Mouse (Mus musculus) MEL (cell line): ENCODE data around the gene Sobp. TPM values are rescaled to one million over a fixed set of nuclear protein-coding genes. Genes with fewer than 3 reads are reported as not detected.

Experiments
- DNase-seq: peaks from one replicate; pipeline ENCODE4 v3.0.0; 2011; ENCODE audit warnings: low read depth, low spot score
- H3K27ac ChIP-seq: 2 replicates; pipeline ENCODE4 v1.5.1; 2012; ENCODE audit warnings: low read depth, mild to moderate bottlenecking, control low read depth, low read length, moderate library complexity; ENCODE audit not compliant: control insufficient read depth
- H3K27me3 ChIP-seq, 2 experiments: fragments of 150-350 bp in 1 of 2; sonication (generic) in 1 of 2; 2 replicates each; pipeline ENCODE4 v1.6.1; 2012; ENCODE audit warnings: low read length in 2 of 2, mild to moderate bottlenecking in 2 of 2, improper control_type of control experiment in 1 of 2, moderate library complexity in 1 of 2; ENCODE audit not compliant: insufficient read depth in 2 of 2, control insufficient read depth in 1 of 2
- H3K36me3 ChIP-seq, 2 experiments: 2 replicates each; pipeline ENCODE4 v1.6.1; 2012 to 2014; ENCODE audit warnings: low read length in 2 of 2, improper control_type of control experiment in 1 of 2, inconsistent platforms in 1 of 2, mild to moderate bottlenecking in 1 of 2; ENCODE audit not compliant: insufficient read depth in 2 of 2, control insufficient read depth in 1 of 2
- H3K4me1 ChIP-seq, 2 experiments: fragments of 150-350 bp in 1 of 2; sonication (generic) in 1 of 2; 2 replicates each; pipeline ENCODE4 v1.6.1; 2012; ENCODE audit warnings: low read length in 2 of 2, improper control_type of control experiment in 1 of 2, mild to moderate bottlenecking in 1 of 2; ENCODE audit not compliant: insufficient read depth in 2 of 2, control insufficient read depth in 1 of 2
- H3K4me3 ChIP-seq, 2 experiments: fragments of 150-350 bp in 1 of 2; sonication (generic) in 1 of 2; 2 replicates each; pipeline ENCODE4 v1.5.1; 2012; ENCODE audit warnings: low read depth in 2 of 2, low read length in 2 of 2, mild to moderate bottlenecking in 2 of 2, moderate library complexity in 2 of 2, control low read depth in 1 of 2, improper control_type of control experiment in 1 of 2; ENCODE audit not compliant: control insufficient read depth in 1 of 2, insufficient read depth in 1 of 2
- H3K79me2 ChIP-seq: 2 replicates; pipeline ENCODE4 v1.6.1; 2012; ENCODE audit warnings: mild to moderate bottlenecking, low read length, moderate library complexity; ENCODE audit not compliant: control insufficient read depth, poor library complexity, insufficient read depth
- H3K9ac ChIP-seq: 2 replicates; pipeline ENCODE4 v1.6.1; 2012; ENCODE audit warnings: low read depth, mild to moderate bottlenecking, control low read depth, low read length, moderate library complexity; ENCODE audit not compliant: control insufficient read depth, poor library complexity, severe bottlenecking
- H3K9me3 ChIP-seq: fragments of 150-350 bp; sonication (generic); replicated peaks from 2 replicates; pipeline ENCODE4 v1.6.1; 2012; ENCODE audit warnings: mild to moderate bottlenecking, low read length, improper control_type of control experiment, moderate library complexity; ENCODE audit not compliant: insufficient read depth
- BHLHE40 ChIP-seq: IDR thresholded peaks from 2 replicates; pipeline ENCODE4 v1.6.1; 2012; ENCODE audit warnings: low read depth, mild to moderate bottlenecking, inconsistent platforms, low read length, improper control_type of control experiment, borderline replicate concordance
- CHD1 ChIP-seq: IDR thresholded peaks from 2 replicates; pipeline ENCODE4 v1.6.1; 2012; ENCODE audit warnings: low read depth, mild to moderate bottlenecking, inconsistent platforms, low read length, improper control_type of control experiment
- ETS1 ChIP-seq: IDR thresholded peaks from 2 replicates; pipeline ENCODE4 v1.6.1; 2012; ENCODE audit warnings: low read depth, mild to moderate bottlenecking, inconsistent platforms, low read length, improper control_type of control experiment, moderate library complexity
- GATA1 ChIP-seq: IDR thresholded peaks from 2 replicates; pipeline ENCODE4 v1.6.1; 2011; ENCODE audit warnings: low read depth, low read length, improper control_type of control experiment
- MAX ChIP-seq: IDR thresholded peaks from 2 replicates; pipeline ENCODE4 v1.6.1; 2011; ENCODE audit warnings: low read length, improper control_type of control experiment
- MAZ ChIP-seq: IDR thresholded peaks from 2 replicates; pipeline ENCODE4 v1.6.1; 2012; ENCODE audit warnings: low read depth, mild to moderate bottlenecking, inconsistent platforms, low read length, improper control_type of control experiment
- MEF2A ChIP-seq: IDR thresholded peaks from 2 replicates; pipeline ENCODE4 v1.6.1; 2014; ENCODE audit warnings: low read depth, mild to moderate bottlenecking, inconsistent platforms, low read length, improper control_type of control experiment; ENCODE audit not compliant: poor library complexity, insufficient replicate concordance, severe bottlenecking; ENCODE audit errors: extremely low read depth
- MXI1 ChIP-seq: IDR thresholded peaks from 2 replicates; pipeline ENCODE4 v1.6.1; 2011; ENCODE audit warnings: mild to moderate bottlenecking, low read depth, low read length, improper control_type of control experiment
- POLR2AphosphoS2 ChIP-seq: IDR thresholded peaks from 2 replicates; pipeline ENCODE4 v1.6.1; 2011; ENCODE audit warnings: low read length, improper control_type of control experiment
- POLR2AphosphoS5 ChIP-seq: IDR thresholded peaks from 2 replicates; pipeline ENCODE4 v1.6.1; 2012; ENCODE audit warnings: low read depth, borderline replicate concordance, mild to moderate bottlenecking, inconsistent platforms, low read length, moderate library complexity, mixed read lengths
- RAD21 ChIP-seq: IDR thresholded peaks from 2 replicates; pipeline ENCODE4 v1.6.1; 2011; ENCODE audit warnings: mild to moderate bottlenecking, low read depth, low read length, improper control_type of control experiment
- SIN3A ChIP-seq: IDR thresholded peaks from 2 replicates; pipeline ENCODE4 v1.6.1; 2012; ENCODE audit warnings: low read length, improper control_type of control experiment, inconsistent platforms
- SMC3 ChIP-seq: IDR thresholded peaks from 2 replicates; pipeline ENCODE4 v1.6.1; 2011; ENCODE audit warnings: low read depth, low read length, improper control_type of control experiment
- TBP ChIP-seq: IDR thresholded peaks from 2 replicates; pipeline ENCODE4 v1.8.0; 2011; ENCODE audit warnings: low read depth, low read length, improper control_type of control experiment
- UBTF ChIP-seq: IDR thresholded peaks from 2 replicates; pipeline ENCODE4 v1.6.1; 2012; ENCODE audit warnings: low read depth, mild to moderate bottlenecking, inconsistent platforms, low read length, improper control_type of control experiment, moderate library complexity, borderline replicate concordance; ENCODE audit not compliant: insufficient read depth
- ZKSCAN1 ChIP-seq: IDR thresholded peaks from 2 replicates; pipeline ENCODE4 v1.6.1; 2012; ENCODE audit warnings: low read depth, mild to moderate bottlenecking, inconsistent platforms, low read length, improper control_type of control experiment, moderate library complexity
- ZMIZ1 ChIP-seq: IDR thresholded peaks from 2 replicates; pipeline ENCODE4 v1.6.1; 2012; ENCODE audit warnings: low read depth, mild to moderate bottlenecking, inconsistent platforms, low read length, improper control_type of control experiment, moderate library complexity
- ZNF384 ChIP-seq: IDR thresholded peaks from 2 replicates; pipeline ENCODE4 v1.6.1; 2012; ENCODE audit warnings: low read depth, mild to moderate bottlenecking, inconsistent platforms, low read length, improper control_type of control experiment
- polyA plus RNA-seq, 2 experiments: library from polyadenylated mRNA; stranded (reverse) in 1 of 2; unstranded in 1 of 2; fragments of >175 nt in 1 of 2; fragments of >200 nt in 1 of 2; gene quantifications; 2 replicates each; pipeline versions ENCODE4 v1.2.1 to v1.2.4; 2012; ENCODE audit warnings: low replicate concordance in 2 of 2, low read depth in 1 of 2; ENCODE audit not compliant: insufficient read length in 2 of 2, insufficient read depth in 1 of 2, missing spikeins in 1 of 2
- total RNA-seq: library from RNA; depleted of rRNA; stranded (reverse); fragments of 300-350 nt; gene quantifications from 2 replicates; pipeline ENCODE4 v1.2.3, GENCODE M21; 2012

The Sobp gene
- total and polyA plus RNA-seq, 3 experiments, result not detected

DNA sequence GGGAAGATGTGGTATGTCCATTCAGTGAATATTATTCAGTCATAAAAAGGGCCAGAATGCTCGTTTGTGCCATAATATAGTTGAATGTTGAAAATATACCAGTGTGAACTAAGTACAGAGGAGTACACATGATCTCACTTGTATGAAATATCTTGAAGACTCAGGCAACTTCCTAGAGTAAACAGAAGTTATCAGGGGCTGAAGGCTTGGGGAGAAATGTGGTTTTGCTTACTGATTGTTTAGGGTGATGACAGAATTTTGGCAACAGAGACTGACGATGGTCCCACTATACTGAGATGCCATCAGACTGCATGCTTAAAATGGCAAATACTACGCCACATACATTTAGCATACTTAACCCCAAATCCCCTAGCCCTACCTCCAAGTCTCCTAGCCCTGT is 132.5 kb downstream of the Sobp start (continued):
- peak; percentile 29; the same call in 1 of the 2 replicates for TF ChIP-seq POLR2AphosphoS2
- no peak for TF ChIP-seq ZMIZ1
- TF ChIP-seq MAX, result peak; percentile 69
- TF ChIP-seq ZKSCAN1, result no peak
- peak; percentile 92 for TF ChIP-seq ETS1
- peak; percentile 54; the same call in 1 of the 2 replicates for TF ChIP-seq MEF2A
- peak; percentile 49; the same call in 1 of the 2 replicates for TF ChIP-seq BHLHE40
- no peak for TF ChIP-seq RAD21
- peak; percentile 76 for TF ChIP-seq SIN3A
- TF ChIP-seq GATA1, result peak; percentile 91
- no peak for TF ChIP-seq TBP

DNA sequence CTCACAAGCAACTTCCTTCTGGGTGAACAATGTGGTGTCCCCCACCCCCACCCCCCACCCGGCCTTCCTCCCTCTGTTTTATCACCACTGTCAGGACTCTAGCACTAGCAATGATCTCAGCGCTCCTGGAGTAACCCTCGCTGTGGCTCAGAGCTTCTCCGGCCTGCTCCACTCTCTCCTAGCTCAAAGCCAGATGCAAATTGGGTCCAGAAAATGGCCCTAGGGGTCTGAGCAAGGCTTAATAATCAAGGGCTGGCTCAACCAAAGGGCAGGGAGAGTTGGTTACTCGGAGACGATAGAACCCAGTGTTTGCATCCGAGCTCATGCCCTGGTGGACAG is 136.9 kb downstream of the Sobp start:
- TF ChIP-seq ZNF384 (no peak), MEF2A (no peak), CHD1 (no peak), MAZ (no peak), MXI1 (no peak), SMC3 (no peak)
- H3K79me2 ChIP-seq, result no peaks in the 10 kb centered on the region
- no peak overlapping the region for H3K4me3 ChIP-seq
- H3K9ac ChIP-seq, result no peak overlapping the region
- no peak for DNase-seq
- H3K4me1 ChIP-seq, result peaks cover 5 to 16% of the 10 kb centered on the region in 2 experiments
- no peak overlapping the region for H3K27ac ChIP-seq
- H3K27me3 ChIP-seq, result no peaks in the 10 kb centered on the region
- no peaks in the 10 kb centered on the region for H3K9me3 ChIP-seq
- H3K36me3 ChIP-seq, result peaks cover 0 to 8% of the 10 kb centered on the region in 2 experiments; a peak in 2 of 4 replicates

DNA sequence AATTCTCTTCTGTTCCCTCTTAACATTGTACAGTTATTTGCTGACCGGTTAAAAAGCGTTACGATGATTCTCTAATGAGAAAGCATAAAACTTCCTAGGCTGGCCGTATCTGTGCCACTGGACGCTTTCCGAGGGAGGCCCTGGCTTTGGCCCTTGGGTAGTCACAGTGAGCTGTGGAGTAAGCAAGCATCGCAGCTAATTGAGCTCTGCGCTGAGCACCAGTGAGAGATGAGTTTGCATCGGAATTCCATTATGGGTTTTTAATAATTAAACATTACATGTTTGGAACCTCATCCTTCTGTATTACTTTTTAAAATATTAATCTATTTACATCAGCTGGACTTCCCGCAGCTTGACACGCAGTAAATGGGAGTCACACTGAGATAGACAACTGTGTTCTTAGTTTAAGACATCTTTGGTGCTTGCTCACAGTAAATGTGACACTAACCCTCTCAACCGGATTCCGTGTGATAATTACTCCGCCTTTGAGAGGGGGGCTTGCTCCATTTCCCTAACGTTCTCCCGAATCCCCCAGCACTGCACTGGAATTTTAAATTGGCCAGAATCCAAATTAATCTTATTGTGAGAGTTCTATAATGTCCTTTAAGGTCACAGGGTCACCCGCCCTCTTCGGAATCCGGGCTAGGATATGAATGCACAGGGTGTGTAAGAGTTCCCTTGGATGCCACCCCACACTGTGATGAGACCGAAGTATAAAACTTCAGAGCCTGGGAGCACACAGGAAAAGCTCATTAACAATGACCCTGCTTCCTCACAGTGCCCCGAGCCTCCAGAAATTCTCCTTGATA is 137.5 kb downstream of the Sobp start:
- no peaks in the 10 kb centered on the region for H3K9me3 ChIP-seq
- no peaks in the 10 kb centered on the region for H3K79me2 ChIP-seq
- no peaks in the 10 kb centered on the region for H3K27me3 ChIP-seq
- no peak for TF ChIP-seq POLR2AphosphoS5
- no peak for TF ChIP-seq SMC3
- TF ChIP-seq SIN3A, result no peak
- no peak for TF ChIP-seq UBTF
- no peak for DNase-seq
- no peak overlapping the region for H3K27ac ChIP-seq
- H3K9ac ChIP-seq, result no peak overlapping the region
- peaks cover 5 to 14% of the 10 kb centered on the region in 2 experiments for H3K4me1 ChIP-seq
- H3K36me3 ChIP-seq, result peaks cover 0 to 6% of the 10 kb centered on the region in 2 experiments; a peak in 2 of 4 replicates
- no peak overlapping the region for H3K4me3 ChIP-seq
